Mouse (Mus musculus) stomach, postnatal 0 days (tissue): ENCODE measurements around the gene Sprn.

Experiments
- CTCF ChIP-seq: IDR thresholded peaks from 2 replicates; pipeline ENCODE4 v1.5.1; 2016; ENCODE audit warnings: antibody characterized with exemption, low read depth, mild to moderate bottlenecking, moderate library complexity
- EP300 ChIP-seq: optimal IDR thresholded peaks from 2 replicates; pipeline ENCODE3; 2016; ENCODE audit warnings: antibody characterized with exemption

GRCm38 (mm10) chr7:140167950-140168349 is 13.3 kb upstream of the Sprn start:
- TF ChIP-seq EP300, result no peak
- no peak for TF ChIP-seq CTCF
